Comparison of ENCODE assay signal across 9 mouse cellular contexts in genomic region chr3:90525421-90525820, GRCm38 (mm10). TPM values are rescaled to one million over a fixed set of nuclear protein-coding genes. Genes with fewer than 3 reads are reported as not detected.
DNase-seq lines count a peak whose midpoint lies in the region; ATAC-seq and TF ChIP-seq lines count a peak whose summit lies in the region.
"Had no signal": no experiment of that assay in that cellular context is flagged by ENCODE, and none has a peak within 500 bp of the region (broad histone marks: within the 10 kb centered on the region; RNA-seq: fewer than 3 reads in every experiment).

No protein-coding gene starts in this region.

- H3K9me3 ChIP-seq in forebrain, postnatal 0 days (ENCODE audit: low read length), result no peaks in the 10 kb centered on the region
- H3K9me3 ChIP-seq in forebrain, embryonic 11.5 days (ENCODE audit: control insufficient read depth, low read length), result no peaks in the 10 kb centered on the region; the same call in 1 of the 2 replicates

- peak; percentile 36 for DNase-seq in forebrain, postnatal 0 days
- no peak for DNase-seq in forebrain, embryonic 11.5 days (ENCODE audit: low spot score)
- DNase-seq in urinary bladder, postnatal 14 days (ENCODE audit: low spot score), result peak; percentile 61
- no peak for DNase-seq in urinary bladder, postnatal 25 days (ENCODE audit: low spot score)
- peak; percentile 98 for DNase-seq in fat pad, adult 2 months (ENCODE audit: extremely low read depth, low read depth, low spot score)
- peak; percentile 59 to 69 for DNase-seq in kidney, postnatal 4 days
- no peak for DNase-seq in ovary, postnatal 14 days (ENCODE audit: low spot score)

- no peaks in the 10 kb centered on the region for H3K36me3 ChIP-seq in forebrain, postnatal 0 days (ENCODE audit: insufficient read depth)
- H3K36me3 ChIP-seq in forebrain, embryonic 11.5 days (ENCODE audit: control insufficient read depth, insufficient read depth, low read length), result no peaks in the 10 kb centered on the region
- no peaks in the 10 kb centered on the region for H3K36me3 ChIP-seq in myocyte (ENCODE audit: control insufficient read depth, insufficient read depth)

- TF ChIP-seq POLR2A in myocyte (IDR thresholded peaks at IDR 0.05; ENCODE audit: insufficient read length, low read depth), result no peak

- TF ChIP-seq CTCF in forebrain, postnatal 0 days (IDR thresholded peaks at IDR 0.05; ENCODE audit: low read depth), result peak; percentile 69

- peak; percentile 58 for ATAC-seq in forebrain, postnatal 0 days
- no peak for ATAC-seq in forebrain, embryonic 11.5 days (replicated peaks; ENCODE audit: low FRiP score)

- no peaks in the 10 kb centered on the region for H3K27me3 ChIP-seq in forebrain, postnatal 0 days (ENCODE audit: insufficient read depth, low read length)
- no peaks in the 10 kb centered on the region for H3K27me3 ChIP-seq in forebrain, embryonic 11.5 days (ENCODE audit: control insufficient read depth, insufficient read depth, low read length)
- H3K27me3 ChIP-seq in myocyte (ENCODE audit: control insufficient read depth, insufficient read depth, insufficient read length), result no peaks in the 10 kb centered on the region

- no peak overlapping the region for H3ac ChIP-seq in myocyte (ENCODE audit: control insufficient read depth, insufficient read length)

- 68% methylated on average over 4 of the region's 4 CpGs for WGBS in forebrain, postnatal 0 days
- 72% methylated on average over 4 of the region's 4 CpGs for WGBS in forebrain, embryonic 11.5 days

- no peak overlapping the region for H3K27ac ChIP-seq in forebrain, postnatal 0 days (ENCODE audit: low read depth, low read length)
- no peak overlapping the region for H3K27ac ChIP-seq in forebrain, embryonic 11.5 days (ENCODE audit: low read depth, low read length)

- H3K4me1 ChIP-seq in forebrain, postnatal 0 days (ENCODE audit: insufficient read depth), result no peaks in the 10 kb centered on the region
- no peaks in the 10 kb centered on the region for H3K4me1 ChIP-seq in forebrain, embryonic 11.5 days (replicated peaks; ENCODE audit: control insufficient read depth, insufficient read depth, low read length)

- no peak overlapping the region for H3K4me2 ChIP-seq in forebrain, postnatal 0 days (ENCODE audit: low read depth)
- H3K4me2 ChIP-seq in forebrain, embryonic 11.5 days (ENCODE audit: low read depth, low read length, severe bottlenecking), result no peak overlapping the region
- H3K4me2 ChIP-seq in myocyte (ENCODE audit: low read depth), result peak overlapping the region; percentile 44

- H3K9ac ChIP-seq in forebrain, postnatal 0 days, result no peak overlapping the region
- no peak overlapping the region for H3K9ac ChIP-seq in forebrain, embryonic 11.5 days (ENCODE audit: low read length)

- H3K79me2 ChIP-seq in myocyte (ENCODE audit: control insufficient read depth, insufficient read depth), result no peaks in the 10 kb centered on the region

- no peak overlapping the region for H3K4me3 ChIP-seq in forebrain, postnatal 0 days (ENCODE audit: low read depth, low read length)
- H3K4me3 ChIP-seq in forebrain, embryonic 11.5 days (ENCODE audit: low read depth, low read length), result no peak overlapping the region
- no peak overlapping the region for H3K4me3 ChIP-seq in myocyte

TF ChIP-seq in myocyte, 11 proteins besides CTCF, POLR2A, EP300 and RAD21:
- no peak for TF ChIP-seq MAX (IDR thresholded peaks at IDR 0.05; ENCODE audit: low read depth)
- TF ChIP-seq REST (IDR thresholded peaks at IDR 0.05; ENCODE audit: insufficient read depth, insufficient read length), result no peak
- no peak for TF ChIP-seq TCF12 (IDR thresholded peaks at IDR 0.05; ENCODE audit: insufficient read depth, poor library complexity, severe bottlenecking)
- TF ChIP-seq POLR2AphosphoS2 (IDR thresholded peaks at IDR 0.05; ENCODE audit: insufficient read length, low read depth), result peak; percentile 40
- TF ChIP-seq TCF3 (IDR thresholded peaks at IDR 0.05; ENCODE audit: insufficient read length, low read depth), result no peak
- 0 out of 2 replicates have a peak, but pooled peaks have one; percentile 6 for TF ChIP-seq CEBPB (IDR thresholded peaks at IDR 0.05; ENCODE audit: insufficient read depth, poor library complexity, severe bottlenecking)
- no peak for TF ChIP-seq E2F4 (IDR thresholded peaks at IDR 0.05; ENCODE audit: insufficient read depth)

RNA-seq across cellular contexts. Expression of gene S100a14, which starts 1.2 kb away (rescaled TPM):
- total RNA-seq in forebrain, postnatal 0 days (2014; rRNA removed), result 0.08 TPM in 1 of 2 replicates, not detected in the other
- polyA plus RNA-seq in forebrain, postnatal 0 days (2015; fragmentation: Nextera tagmentation; extraction: Ambion mirVana), result not detected in 2 replicates
- not detected in 2 replicates for polyA plus RNA-seq in forebrain, embryonic 11.5 days (2014; fragmentation: Nextera tagmentation; extraction: Ambion mirVana)
- polyA plus RNA-seq in myocyte (2012; fragmentation: generic; extraction: Trizol), result 2.9 TPM
- polyA plus RNA-seq: liver, embryonic 16.5 days had no signal

RNA-seq across cellular contexts. Expression of gene S100a13, which starts 11.2 kb away (rescaled TPM):
- 8.4 and 11.2 TPM in 2 replicates for total RNA-seq in forebrain, postnatal 0 days (2014; rRNA removed)
- 16.1 and 20.5 TPM in 2 replicates for polyA plus RNA-seq in forebrain, postnatal 0 days (2015; fragmentation: Nextera tagmentation; extraction: Ambion mirVana)
- polyA plus RNA-seq in forebrain, embryonic 11.5 days (2014; fragmentation: Nextera tagmentation; extraction: Ambion mirVana), result 10.3 and 12.0 TPM in 2 replicates
- 106 TPM for polyA plus RNA-seq in myocyte (2012; fragmentation: generic; extraction: Trizol)

RNA-seq across cellular contexts. Expression of gene S100a1, which starts 11.2 kb away (rescaled TPM):
- total RNA-seq in forebrain, postnatal 0 days (2014; rRNA removed), result 16.1 and 33.6 TPM in 2 replicates
- polyA plus RNA-seq in forebrain, postnatal 0 days (2015; fragmentation: Nextera tagmentation; extraction: Ambion mirVana), result 47.0 and 52.8 TPM in 2 replicates
- polyA plus RNA-seq in forebrain, embryonic 11.5 days (2014; fragmentation: Nextera tagmentation; extraction: Ambion mirVana), result 5.6 and 6.5 TPM in 2 replicates
- polyA plus RNA-seq in myocyte (2012; fragmentation: generic; extraction: Trizol), result 189 TPM

RNA-seq across cellular contexts. Expression of gene S100a16, which starts 11.6 kb away (rescaled TPM):
- total RNA-seq in forebrain, postnatal 0 days (2014; rRNA removed), result 39.4 and 48.7 TPM in 2 replicates
- 74.4 and 78.6 TPM in 2 replicates for polyA plus RNA-seq in forebrain, postnatal 0 days (2015; fragmentation: Nextera tagmentation; extraction: Ambion mirVana)
- polyA plus RNA-seq in forebrain, embryonic 11.5 days (2014; fragmentation: Nextera tagmentation; extraction: Ambion mirVana), result 28.8 and 30.8 TPM in 2 replicates
- polyA plus RNA-seq in myocyte (2012; fragmentation: generic; extraction: Trizol), result 210 TPM

RNA-seq across cellular contexts. Expression of gene Chtop, which starts 16.1 kb away (rescaled TPM):
- total RNA-seq in forebrain, postnatal 0 days (2014; rRNA removed), result 272 and 302 TPM in 2 replicates
- 179 and 186 TPM in 2 replicates for polyA plus RNA-seq in forebrain, postnatal 0 days (2015; fragmentation: Nextera tagmentation; extraction: Ambion mirVana)
- 142 and 151 TPM in 2 replicates for polyA plus RNA-seq in forebrain, embryonic 11.5 days (2014; fragmentation: Nextera tagmentation; extraction: Ambion mirVana)
- 108 TPM for polyA plus RNA-seq in myocyte (2012; fragmentation: generic; extraction: Trizol)

Comparison
In these comparisons a context has a peak if more than half of its experiments do, and no peak if none do; other contexts are left out.
1. DNase-seq: peak in forebrain, postnatal 0 days (single experiment), urinary bladder, postnatal 14 days (single experiment), fat pad, adult 2 months (single experiment) and kidney, postnatal 4 days (2 of 2); none in forebrain, embryonic 11.5 days (single experiment), urinary bladder, postnatal 25 days (single experiment) and ovary, postnatal 14 days (single experiment).